Mouse (Mus musculus) liver, embryonic 16.5 days (tissue): ENCODE results near the gene Pknox2. TPM values are rescaled to one million over a fixed set of nuclear protein-coding genes. Genes with fewer than 3 reads are reported as not detected.
A peak's percentile ranks its signal among the peaks of the same experiment; 100 is the strongest.

Experiments
- ATAC-seq: fragments of 200-750 bp; cut with Nextera tagmentation; 2 replicates; pipeline ENCODE4 v1.8.0; 2017; ENCODE audit warnings: low read depth, mild to moderate bottlenecking, moderate number of reproducible peaks, moderate library complexity
- H3K27ac ChIP-seq: fragments of 300-500 bp; sonication (generic); 2 replicates; pipeline ENCODE4 v1.5.1; 2014; ENCODE audit warnings: mild to moderate bottlenecking, low read length
- H3K27me3 ChIP-seq: fragments of 300-500 bp; sonication (generic); 2 replicates; pipeline ENCODE4 v1.6.1; 2014; ENCODE audit warnings: low read depth, low read length, mixed read lengths; ENCODE audit not compliant: control insufficient read depth, insufficient read depth
- H3K36me3 ChIP-seq: fragments of 300-500 bp; sonication (generic); 2 replicates; pipeline ENCODE4 v1.6.1; 2014; ENCODE audit warnings: mild to moderate bottlenecking; ENCODE audit not compliant: control insufficient read depth, insufficient read depth
- H3K4me1 ChIP-seq: fragments of 300-500 bp; sonication (generic); 2 replicates; pipeline ENCODE4 v1.6.1; 2014; ENCODE audit warnings: low read depth, low read length, mixed read lengths; ENCODE audit not compliant: control insufficient read depth
- H3K4me2 ChIP-seq: fragments of 300-500 bp; sonication (generic); 2 replicates; pipeline ENCODE4 v1.6.1; 2014; ENCODE audit warnings: low read depth, low read length, mixed read lengths
- H3K4me3 ChIP-seq: fragments of 300-500 bp; sonication (generic); 2 replicates; pipeline ENCODE4 v1.5.1; 2014; ENCODE audit warnings: low read depth, mild to moderate bottlenecking, low read length
- H3K9ac ChIP-seq: fragments of 300-500 bp; sonication (generic); 2 replicates; pipeline ENCODE4 v1.6.1; 2014; ENCODE audit warnings: low read depth, low read length
- H3K9me3 ChIP-seq: fragments of 300-500 bp; sonication (generic); replicated peaks from 2 replicates; pipeline ENCODE4 v1.6.1; 2016; ENCODE audit warnings: low read length; ENCODE audit not compliant: control insufficient read depth
- WGBS: fragments of 180-500 bp; shearing (Covaris S2); extraction: QIAGEN DNeasy Blood & Tissue Kit; methylation state at CpG from one replicate; pipeline ENCODE4 v1.1.7; 2014; ENCODE audit not compliant: insufficient replicate concordance; 5-methylcytosine and 5-hydroxymethylcytosine counted together
- polyA plus RNA-seq: library from polyadenylated mRNA; unstranded; fragments of >200 nt; fragmentation: Nextera tagmentation; extraction: Ambion mirVana; gene quantifications from 2 replicates; pipeline ENCODE4 v1.2.1, GENCODE M21; 2015

Pknox2 gene
- polyA plus RNA-seq, result 0.34 and 0.50 TPM in 2 replicates

GRCm38 (mm10) chr9:37147359-37147685, at the start of gene Pknox2:
TSS of gene Pknox2 (minus strand) at chr9:37147407.
- H3K4me1 ChIP-seq, result no peaks in the 10 kb centered on the region
- H3K27me3 ChIP-seq, result peaks cover 60% of the 10 kb centered on the region
- H3K36me3 ChIP-seq, result no peaks in the 10 kb centered on the region
- no peak within 1 kb of the TSS for H3K27ac ChIP-seq
- WGBS, result 4% methylated on average over 7 of the region's 13 CpGs
- peak within 1 kb of the TSS; percentile 28; the same call in 1 of the 2 replicates for H3K9ac ChIP-seq
- H3K4me3 ChIP-seq, result peak within 1 kb of the TSS; percentile 57
- ATAC-seq, result peak; percentile 64
- H3K4me2 ChIP-seq, result peak within 1 kb of the TSS; percentile 73
- no peaks in the 10 kb centered on the region for H3K9me3 ChIP-seq

- 59% methylated on average over 3 of the region's 3 CpGs for WGBS
Observed at GRCm38 (mm10) chr9:37188024-37188423, 40.8 kb upstream of the Pknox2 start.

GRCm38 (mm10) chr9:37187407-37187806, 40.2 kb upstream of the Pknox2 start:
- H3K4me2 ChIP-seq, result no peak overlapping the region
- H3K9ac ChIP-seq, result no peak overlapping the region
- WGBS, result 61% methylated on average over 5 of the region's 5 CpGs
- no peaks in the 10 kb centered on the region for H3K27me3 ChIP-seq
- H3K36me3 ChIP-seq, result no peaks in the 10 kb centered on the region
- no peaks in the 10 kb centered on the region for H3K4me1 ChIP-seq
- ATAC-seq, result no peak
- no peak overlapping the region for H3K4me3 ChIP-seq
- no peak overlapping the region for H3K27ac ChIP-seq
- no peaks in the 10 kb centered on the region for H3K9me3 ChIP-seq

More at GRCm38 (mm10) chr9:37188024-37188423, 40.8 kb upstream of the Pknox2 start:
- no peaks in the 10 kb centered on the region for H3K4me1 ChIP-seq
- no peak overlapping the region for H3K9ac ChIP-seq
- no peak overlapping the region for H3K4me2 ChIP-seq
- no peak overlapping the region for H3K27ac ChIP-seq
- no peaks in the 10 kb centered on the region for H3K27me3 ChIP-seq
- H3K4me3 ChIP-seq, result no peak overlapping the region
- H3K9me3 ChIP-seq, result no peaks in the 10 kb centered on the region
- no peaks in the 10 kb centered on the region for H3K36me3 ChIP-seq
- ATAC-seq, result no peak

GRCm38 (mm10) chr9:37183176-37183575, 36.0 kb upstream of the Pknox2 start:
- H3K4me2 ChIP-seq, result no peak overlapping the region
- H3K27me3 ChIP-seq, result no peaks in the 10 kb centered on the region
- no peak overlapping the region for H3K27ac ChIP-seq
- H3K36me3 ChIP-seq, result no peaks in the 10 kb centered on the region
- H3K4me3 ChIP-seq, result no peak overlapping the region
- ATAC-seq, result no peak
- no peak overlapping the region for H3K9ac ChIP-seq
- no peaks in the 10 kb centered on the region for H3K9me3 ChIP-seq
- WGBS, result 44% methylated on average over 2 of the region's 2 CpGs
- H3K4me1 ChIP-seq, result no peaks in the 10 kb centered on the region

- Histone ChIP-seq H3K4me2 (no peak overlapping the region), H3K9me3 (no peaks in the 10 kb centered on the region), H3K36me3 (no peaks in the 10 kb centered on the region), H3K27me3 (no peaks in the 10 kb centered on the region), H3K4me3 (no peak overlapping the region), H3K4me1 (no peaks in the 10 kb centered on the region), H3K9ac (no peak overlapping the region), H3K27ac (no peak overlapping the region)
- 63% methylated on average over 5 of the region's 5 CpGs for WGBS
- ATAC-seq, result no peak
Observed at GRCm38 (mm10) chr9:37181596-37181995, 34.4 kb upstream of the Pknox2 start.

GRCm38 (mm10) chr9:37179596-37179995, 32.4 kb upstream of the Pknox2 start:
- ATAC-seq, result no peak
- 63% methylated on average over 4 of the region's 4 CpGs for WGBS

GRCm38 (mm10) chr9:37178911-37179310, 31.7 kb upstream of the Pknox2 start:
- no peak for ATAC-seq
- Histone ChIP-seq H3K36me3 (no peaks in the 10 kb centered on the region), H3K27ac (no peak overlapping the region), H3K9me3 (no peaks in the 10 kb centered on the region), H3K27me3 (no peaks in the 10 kb centered on the region), H3K4me2 (no peak overlapping the region), H3K4me3 (no peak overlapping the region), H3K4me1 (no peaks in the 10 kb centered on the region), H3K9ac (no peak overlapping the region)
- 37% methylated on average over 4 of the region's 4 CpGs for WGBS

More at GRCm38 (mm10) chr9:37179596-37179995, 32.4 kb upstream of the Pknox2 start:
- no peak overlapping the region for H3K9ac ChIP-seq
- no peaks in the 10 kb centered on the region for H3K9me3 ChIP-seq
- no peaks in the 10 kb centered on the region for H3K4me1 ChIP-seq
- no peak overlapping the region for H3K4me3 ChIP-seq
- H3K27ac ChIP-seq, result no peak overlapping the region
- no peaks in the 10 kb centered on the region for H3K36me3 ChIP-seq
- H3K4me2 ChIP-seq, result no peak overlapping the region
- no peaks in the 10 kb centered on the region for H3K27me3 ChIP-seq

GRCm38 (mm10) chr9:37177551-37177950, 30.3 kb upstream of the Pknox2 start:
- H3K27me3 ChIP-seq, result no peaks in the 10 kb centered on the region
- no peak overlapping the region for H3K4me3 ChIP-seq
- ATAC-seq, result no peak
- no peak overlapping the region for H3K9ac ChIP-seq
- H3K9me3 ChIP-seq, result no peaks in the 10 kb centered on the region
- no peak overlapping the region for H3K27ac ChIP-seq
- H3K36me3 ChIP-seq, result no peaks in the 10 kb centered on the region
- no peak overlapping the region for H3K4me2 ChIP-seq
- 53% methylated on average over 8 of the region's 8 CpGs for WGBS
- H3K4me1 ChIP-seq, result no peaks in the 10 kb centered on the region

GRCm38 (mm10) chr9:37177107-37177506, 29.9 kb upstream of the Pknox2 start:
- Histone ChIP-seq H3K4me1 (no peaks in the 10 kb centered on the region), H3K27me3 (no peaks in the 10 kb centered on the region), H3K27ac (no peak overlapping the region), H3K9ac (no peak overlapping the region), H3K4me2 (no peak overlapping the region), H3K4me3 (no peak overlapping the region), H3K9me3 (no peaks in the 10 kb centered on the region), H3K36me3 (no peaks in the 10 kb centered on the region)
- no peak for ATAC-seq
- 1% methylated on average over 5 of the region's 5 CpGs for WGBS
